Mouse (Mus musculus): ENCODE results near the gene Efcab12.

Efcab12 gene

DNA sequence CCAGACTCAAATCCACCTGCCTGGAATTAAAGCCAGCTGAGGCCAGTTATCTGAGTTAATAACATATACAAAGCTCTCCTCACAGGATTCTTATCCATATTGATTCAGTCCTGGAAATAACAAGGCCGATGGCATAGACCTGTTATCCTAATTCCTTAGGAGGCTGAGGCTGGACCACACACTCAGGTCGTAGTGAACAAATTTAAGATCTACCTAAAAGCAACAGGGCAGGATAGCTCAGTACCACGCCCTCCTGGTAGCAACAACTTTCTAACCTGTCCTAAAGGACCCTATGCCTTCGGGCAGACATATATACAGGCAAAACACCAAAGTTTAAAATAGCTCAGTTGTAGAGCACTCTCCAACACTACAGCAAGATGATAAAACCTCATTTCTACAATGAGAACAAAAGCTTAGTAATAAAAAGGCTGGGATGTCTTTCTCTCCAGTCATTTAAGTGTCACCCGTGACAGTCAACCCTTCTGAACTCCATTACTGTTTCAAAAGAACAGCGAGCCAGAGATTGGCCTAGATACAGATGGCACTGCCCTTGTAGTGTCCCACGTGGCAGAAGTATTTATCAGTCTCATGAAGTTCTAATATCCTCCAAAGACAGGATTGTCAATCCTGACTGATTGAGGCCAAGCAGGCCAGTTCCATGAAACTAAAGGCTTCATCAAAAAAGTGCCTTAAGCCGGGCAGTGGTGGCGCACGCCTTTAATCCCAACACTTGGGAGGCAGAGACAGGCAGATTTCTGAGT lies 33.6 kb downstream of the Efcab12 start:
- in situ Hi-C loops (cut with MboI; ENCODE audit: low pct_unique_long_range_greater_than_20kb in 1 of 2, low sequenced_read_pairs in 2 of 2, unreplicated experiment in 1 of 2): no loop called here

DNA sequence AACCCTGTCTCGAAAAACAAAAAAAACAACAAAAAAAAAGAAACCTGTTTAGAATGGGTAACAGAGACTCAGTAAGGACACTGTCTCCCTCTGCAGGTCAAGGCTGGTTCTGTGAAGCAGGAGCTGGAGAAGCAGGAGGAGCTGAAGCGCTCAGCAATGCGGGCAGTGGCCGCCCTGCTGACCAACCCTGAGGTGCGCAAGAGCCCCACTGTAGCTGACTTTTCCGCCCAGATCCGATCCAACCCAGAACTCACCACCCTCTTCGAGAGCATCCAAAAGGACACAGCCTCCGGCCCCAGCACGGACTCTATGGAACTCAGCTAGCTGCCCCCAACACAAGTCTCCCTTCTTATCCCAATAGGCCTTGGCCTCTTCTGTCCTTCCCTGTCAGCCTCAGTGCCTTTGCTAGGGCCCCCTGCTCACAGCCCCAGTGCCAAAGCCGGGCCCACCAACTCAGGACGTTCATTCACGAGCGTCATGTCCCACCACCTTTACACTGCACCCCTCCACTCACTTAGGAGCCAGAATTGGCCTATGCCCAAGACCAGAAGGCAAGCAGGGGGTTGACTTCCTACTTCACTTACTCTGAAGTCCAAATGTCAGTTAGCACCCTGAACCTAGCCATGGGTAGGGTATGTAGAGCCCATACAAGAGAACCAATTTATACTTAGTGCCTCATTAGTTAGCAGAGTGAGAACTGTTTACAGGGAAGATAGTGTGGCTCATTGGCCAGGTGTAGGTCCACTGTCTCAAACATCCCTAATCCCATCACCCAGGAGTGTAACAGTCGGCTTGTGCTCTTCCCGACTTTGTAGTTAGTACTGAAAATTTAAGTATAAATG lies 34.5 kb downstream of the Efcab12 start:
- in situ Hi-C loops (cut with MboI; ENCODE audit: low pct_unique_long_range_greater_than_20kb in 1 of 2, low sequenced_read_pairs in 2 of 2, unreplicated experiment in 1 of 2): no loop called here

DNA sequence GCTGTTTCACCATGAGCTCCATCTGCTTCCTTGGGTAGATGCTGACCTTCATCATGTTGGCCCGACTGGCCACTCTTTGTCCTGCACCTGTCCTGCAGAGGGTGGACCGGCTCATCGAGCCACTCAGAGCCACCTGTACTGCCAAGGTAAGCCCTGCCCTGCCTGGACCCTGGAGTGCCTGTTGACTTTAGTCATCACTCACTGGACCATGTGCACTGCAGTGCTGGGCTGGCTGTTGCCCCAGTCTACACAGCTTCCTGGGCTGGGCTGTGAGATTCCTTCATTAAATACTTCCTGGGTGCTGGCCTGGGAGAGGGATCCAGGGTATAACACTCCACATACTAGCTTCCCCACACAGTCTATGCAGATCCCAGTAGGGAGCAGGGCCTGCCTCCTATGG lies 36.4 kb downstream of the Efcab12 start:
- in situ Hi-C loops (cut with MboI; ENCODE audit: low pct_unique_long_range_greater_than_20kb in 1 of 2, low sequenced_read_pairs in 2 of 2, unreplicated experiment in 1 of 2): no loop called here

DNA sequence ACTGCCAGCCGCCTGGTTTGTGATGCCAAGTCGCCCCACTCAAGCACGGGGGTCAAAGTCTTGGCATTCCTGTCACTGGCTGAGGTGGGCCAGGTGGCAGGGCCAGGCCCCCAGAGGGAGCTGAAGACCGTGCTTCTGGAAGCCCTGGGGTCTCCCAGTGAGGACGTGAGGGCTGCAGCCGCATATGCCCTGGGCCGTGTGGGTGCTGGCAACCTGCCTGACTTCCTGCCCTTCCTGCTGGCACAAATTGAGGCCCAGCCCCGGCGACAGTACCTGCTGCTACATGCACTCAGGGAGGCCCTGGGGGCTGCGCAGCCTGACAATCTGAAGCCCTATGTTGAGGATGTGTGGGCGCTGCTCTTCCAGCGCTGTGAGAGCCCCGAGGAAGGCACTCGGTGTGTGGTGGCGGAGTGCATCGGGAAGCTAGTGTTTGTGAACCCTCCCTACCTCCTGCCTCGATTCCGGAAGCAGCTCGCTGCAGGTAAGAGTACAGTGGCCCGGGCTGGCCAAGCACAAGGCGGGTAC lies 45.5 kb downstream of the Efcab12 start:
- in situ Hi-C loops (cut with MboI; ENCODE audit: low pct_unique_long_range_greater_than_20kb in 1 of 2, low sequenced_read_pairs in 2 of 2, unreplicated experiment in 1 of 2): no loop called here

DNA sequence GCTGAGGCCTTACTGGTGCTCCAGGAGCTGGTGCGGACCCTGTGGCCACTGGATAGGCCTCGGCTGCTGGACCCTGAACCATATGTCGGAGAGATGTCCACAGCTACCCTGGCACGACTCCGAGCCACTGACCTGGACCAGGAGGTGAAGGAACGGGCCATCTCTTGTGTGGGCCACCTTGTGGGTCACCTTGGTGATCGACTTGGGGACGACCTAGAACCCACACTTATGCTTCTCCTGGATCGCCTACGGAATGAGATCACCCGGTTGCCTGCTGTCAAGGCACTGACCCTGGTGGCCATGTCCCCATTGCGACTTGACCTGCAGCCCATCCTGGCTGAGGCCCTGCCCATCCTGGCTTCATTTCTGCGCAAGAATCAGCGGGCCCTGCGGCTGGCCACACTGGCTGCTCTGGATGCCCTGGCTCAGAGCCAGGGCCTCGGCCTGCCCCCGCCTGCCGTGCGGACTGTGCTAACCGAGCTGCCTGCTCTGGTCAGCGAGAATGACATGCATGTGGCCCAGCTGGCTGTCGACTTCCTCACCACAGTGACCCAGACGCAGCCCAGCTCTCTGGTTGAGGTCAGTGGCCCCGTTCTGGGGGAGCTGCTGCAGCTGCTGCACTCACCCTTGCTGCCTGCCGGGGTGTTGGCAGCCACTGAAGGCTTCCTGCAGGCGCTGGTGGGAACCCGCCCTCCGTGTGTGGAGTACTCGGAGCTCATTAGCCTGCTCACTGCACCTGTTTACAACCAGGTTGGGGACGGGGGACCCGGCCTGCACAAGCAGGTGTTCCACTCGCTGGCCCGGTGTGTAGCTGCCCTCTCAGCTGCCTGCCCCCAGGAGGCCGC lies 46.1 kb downstream of the Efcab12 start:
- in situ Hi-C loops (cut with MboI; ENCODE audit: low pct_unique_long_range_greater_than_20kb in 1 of 2, low sequenced_read_pairs in 2 of 2, unreplicated experiment in 1 of 2): no loop called here

DNA sequence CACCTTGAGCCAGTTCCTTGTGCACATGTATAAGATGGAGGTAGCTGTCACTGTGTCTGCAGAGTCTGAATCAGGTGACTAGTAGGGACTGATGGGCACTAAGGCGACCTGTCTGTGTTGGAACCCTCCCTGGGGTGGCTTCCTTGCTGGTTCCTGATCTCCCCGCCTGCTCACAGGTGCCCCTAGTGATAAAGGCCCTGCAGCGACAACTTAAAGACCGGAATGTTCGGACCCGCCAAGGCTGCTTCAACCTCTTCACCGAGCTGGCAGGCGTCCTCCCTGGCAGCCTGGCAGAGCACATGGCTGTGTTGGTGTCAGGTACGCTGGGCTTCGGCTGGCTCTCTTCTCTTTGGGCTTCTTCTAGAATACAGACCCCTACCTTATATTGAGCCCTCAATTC lies 47.2 kb downstream of the Efcab12 start:
- in situ Hi-C loops (cut with MboI; ENCODE audit: low pct_unique_long_range_greater_than_20kb in 1 of 2, low sequenced_read_pairs in 2 of 2, unreplicated experiment in 1 of 2): no loop called here

DNA sequence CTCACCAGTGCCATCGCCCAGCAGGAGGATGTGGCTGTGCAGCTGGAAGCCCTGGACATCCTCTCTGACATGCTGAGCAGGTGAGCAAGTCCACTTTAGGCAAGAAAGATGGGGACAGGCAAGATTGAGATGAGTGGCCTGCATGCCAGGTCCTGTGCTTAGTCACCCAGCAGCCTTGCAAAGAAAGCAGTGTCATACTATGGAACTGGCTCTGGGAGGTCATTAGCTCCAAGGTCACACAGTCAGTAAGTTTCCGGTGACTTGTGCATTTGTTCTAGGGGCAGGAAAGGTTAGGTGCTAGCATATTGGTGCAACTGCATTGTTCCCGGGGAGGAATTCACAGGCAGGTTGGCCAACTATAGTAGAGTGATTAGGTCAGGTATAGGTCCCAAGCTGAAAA lies 55.4 kb downstream of the Efcab12 start:
- in situ Hi-C loops (cut with MboI; ENCODE audit: low pct_unique_long_range_greater_than_20kb in 1 of 2, low sequenced_read_pairs in 2 of 2, unreplicated experiment in 1 of 2): loop anchor here in 1 of 2 experiments (10.0 kb wide), 1 partner anchor 158 kb away; no protein-coding TSS in a partner anchor

DNA sequence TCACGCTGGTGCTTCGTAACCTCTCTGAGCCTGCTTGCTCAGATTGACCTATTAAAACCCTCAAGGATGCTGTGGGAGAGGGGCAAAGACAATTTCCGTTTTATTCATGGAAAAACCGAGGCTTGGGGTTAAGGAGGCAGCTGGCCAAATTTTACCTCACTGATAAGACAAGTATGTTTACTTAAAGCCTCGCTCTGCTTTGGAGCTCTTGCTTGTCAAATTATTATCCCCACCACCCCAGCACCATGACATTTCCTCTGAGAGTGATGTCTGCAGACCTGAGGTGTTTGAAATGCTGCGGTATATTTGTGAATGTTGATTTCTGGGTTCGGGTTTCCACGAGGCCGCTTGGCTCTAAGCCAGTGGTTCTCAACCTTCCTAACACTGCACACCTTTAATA lies 61.8 kb downstream of the Efcab12 start:
- in situ Hi-C loops (cut with MboI; ENCODE audit: low pct_unique_long_range_greater_than_20kb in 1 of 2, low sequenced_read_pairs in 2 of 2, unreplicated experiment in 1 of 2): no loop called here

DNA sequence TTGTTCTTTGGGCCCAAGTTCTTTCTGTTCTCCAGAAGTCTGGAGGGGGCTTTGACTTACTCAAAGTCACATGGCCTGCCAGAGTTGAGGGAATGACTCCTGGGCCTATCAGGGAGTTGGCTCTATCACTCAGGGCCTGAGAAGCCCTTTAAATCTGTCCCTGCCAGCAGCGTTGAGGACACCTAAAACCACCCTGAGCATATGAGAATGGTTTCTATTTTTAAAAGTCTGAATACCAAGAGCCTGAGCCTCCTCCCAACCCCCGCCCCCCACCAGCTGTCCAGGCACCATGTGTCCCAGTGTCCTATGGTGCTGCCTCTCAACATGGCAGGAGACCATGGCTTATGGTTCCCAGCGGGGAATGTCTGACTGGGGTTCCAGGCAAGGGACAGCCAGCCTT lies 62.4 kb downstream of the Efcab12 start:
- in situ Hi-C loops (cut with MboI; ENCODE audit: low pct_unique_long_range_greater_than_20kb in 1 of 2, low sequenced_read_pairs in 2 of 2, unreplicated experiment in 1 of 2): no loop called here

DNA sequence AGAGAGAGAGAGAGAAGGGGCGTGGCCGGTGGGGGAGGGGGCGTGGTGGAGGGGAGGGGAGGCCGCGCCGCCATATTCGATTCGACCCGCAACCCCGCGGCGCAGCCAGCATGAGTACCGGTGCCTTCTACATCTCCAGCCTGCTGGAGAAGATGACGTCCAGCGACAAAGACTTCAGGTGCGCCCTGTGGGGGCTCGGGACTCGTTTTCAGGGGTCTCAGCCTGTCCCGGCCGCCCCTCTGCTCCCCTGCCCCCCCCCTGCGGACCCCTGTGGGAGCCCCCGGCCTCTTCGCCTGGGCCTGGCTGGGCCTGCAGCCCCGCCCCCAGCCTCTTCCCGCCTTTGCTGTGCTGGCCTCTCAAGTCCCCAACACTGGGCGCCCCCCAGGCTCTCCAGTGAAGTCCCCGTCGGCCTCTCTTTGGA lies 63.7 kb downstream of the Efcab12 start, which contains the start of gene Cand2:
Gene Cand2 (plus strand): TSS at position 38 of the 421 bp plus-strand sequence.
- in situ Hi-C loops (cut with MboI; ENCODE audit: low pct_unique_long_range_greater_than_20kb in 1 of 2, low sequenced_read_pairs in 2 of 2, unreplicated experiment in 1 of 2): no loop called here

DNA sequence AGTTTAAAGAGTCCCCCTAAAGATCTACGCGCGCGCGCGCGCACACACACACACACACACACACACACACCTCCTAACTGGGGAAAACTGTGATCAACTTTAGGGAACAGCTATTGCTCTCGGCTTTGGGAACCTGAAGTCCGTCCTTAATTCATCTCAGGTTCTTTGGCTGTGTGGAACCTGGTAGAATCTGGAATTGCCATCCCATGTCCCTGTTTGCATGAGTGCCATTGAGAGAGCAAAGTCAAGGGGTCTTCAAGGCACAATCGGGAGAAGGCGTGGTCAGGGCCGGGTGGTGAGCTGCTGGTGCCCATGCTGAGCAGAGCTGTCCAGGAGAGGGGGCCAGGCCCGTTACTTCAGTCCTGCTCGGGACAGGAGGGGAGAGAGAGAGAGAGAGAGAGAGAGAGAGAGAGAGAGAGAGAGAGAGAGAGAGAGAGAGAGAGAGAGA lies 64.2 kb downstream of the Efcab12 start:
- in situ Hi-C loops (cut with MboI; ENCODE audit: low pct_unique_long_range_greater_than_20kb in 1 of 2, low sequenced_read_pairs in 2 of 2, unreplicated experiment in 1 of 2): no loop called here

DNA sequence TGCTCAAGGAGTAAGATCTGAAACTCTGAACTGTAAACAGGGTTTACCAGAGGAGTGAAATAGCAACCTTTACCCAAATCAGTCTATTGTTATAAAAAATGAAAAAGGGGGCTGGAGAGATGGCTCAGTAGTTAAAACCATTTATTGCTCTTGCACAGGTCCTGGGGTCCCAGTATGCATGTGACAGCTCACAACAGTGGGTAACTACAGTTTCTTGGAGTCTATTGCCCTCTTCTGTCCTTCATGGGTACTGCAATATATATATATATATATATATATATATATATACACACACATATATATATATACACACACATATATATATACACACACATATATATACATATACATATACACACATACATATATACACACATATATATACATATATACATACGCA lies 65.6 kb downstream of the Efcab12 start:
- in situ Hi-C loops (cut with MboI; ENCODE audit: low pct_unique_long_range_greater_than_20kb in 1 of 2, low sequenced_read_pairs in 2 of 2, unreplicated experiment in 1 of 2): no loop called here

DNA sequence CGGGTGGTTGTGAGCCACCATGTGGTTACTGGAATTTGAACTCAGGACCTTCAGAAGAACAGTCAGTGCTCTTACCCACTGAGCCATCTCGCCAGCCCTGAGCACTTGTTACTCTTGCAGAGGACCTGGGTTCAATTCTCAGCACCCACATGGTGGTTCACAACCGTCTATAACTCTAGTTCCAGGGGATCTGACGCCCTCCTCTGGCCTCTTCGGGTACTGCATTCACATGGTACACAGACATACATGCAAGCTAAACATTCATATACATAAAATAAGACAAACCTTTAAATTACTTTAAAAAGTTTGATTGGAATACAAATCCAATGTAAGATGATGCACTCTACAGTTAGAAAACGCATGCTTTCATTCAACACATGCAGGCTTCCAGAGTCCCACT lies 66.0 kb downstream of the Efcab12 start:
- in situ Hi-C loops (cut with MboI; ENCODE audit: low pct_unique_long_range_greater_than_20kb in 1 of 2, low sequenced_read_pairs in 2 of 2, unreplicated experiment in 1 of 2): no loop called here

DNA sequence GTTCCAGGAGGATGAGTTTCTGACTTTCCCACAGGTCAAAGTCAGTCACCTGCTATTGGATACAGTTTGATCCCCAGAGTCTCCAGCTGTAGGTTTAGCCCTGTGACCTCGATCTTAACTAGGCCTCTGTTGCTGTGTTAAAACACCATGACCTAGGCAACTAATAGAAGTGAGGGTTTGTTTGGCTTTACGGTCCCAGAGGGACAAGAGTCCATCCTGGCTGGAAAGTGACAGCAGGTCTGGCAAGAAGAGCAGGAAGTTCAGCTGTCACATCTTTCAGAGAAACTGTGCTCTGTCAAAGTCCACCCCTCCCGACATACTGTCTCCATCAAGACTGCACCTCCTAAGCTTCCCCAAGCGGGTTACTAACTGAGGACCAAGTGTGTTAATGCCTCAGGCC lies 67.4 kb downstream of the Efcab12 start:
- in situ Hi-C loops (cut with MboI; ENCODE audit: low pct_unique_long_range_greater_than_20kb in 1 of 2, low sequenced_read_pairs in 2 of 2, unreplicated experiment in 1 of 2): no loop called here

DNA sequence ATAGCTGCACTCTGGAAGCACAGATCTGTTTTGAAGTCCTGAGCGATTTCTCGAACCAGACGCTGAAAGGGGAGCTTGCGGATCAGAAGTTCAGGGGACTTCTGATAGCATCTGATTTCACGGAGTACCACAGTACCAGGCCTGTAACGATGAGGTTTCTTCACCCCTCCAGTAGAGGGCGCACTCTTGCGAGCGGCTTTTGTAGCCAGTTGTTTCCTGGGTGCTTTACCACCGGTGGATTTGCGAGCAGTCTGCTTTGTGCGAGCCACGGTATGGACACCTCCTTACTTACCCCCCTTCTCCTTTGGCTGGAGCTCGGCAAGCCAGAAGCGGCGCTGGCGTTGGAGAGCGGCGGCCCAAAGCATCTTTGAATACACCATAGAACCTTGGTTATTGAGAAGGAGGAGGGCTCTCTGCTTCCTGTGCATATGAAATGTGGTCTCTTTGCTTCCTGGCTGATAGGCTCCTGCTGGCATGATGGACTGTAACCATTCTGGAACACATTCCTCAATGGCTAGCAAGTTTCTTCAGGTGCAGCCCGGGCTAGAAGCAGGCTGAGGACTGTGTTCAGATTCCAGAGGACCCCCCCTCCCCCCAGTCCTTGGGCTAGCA lies 68.0 kb downstream of the Efcab12 start:
- in situ Hi-C loops (cut with MboI; ENCODE audit: low pct_unique_long_range_greater_than_20kb in 1 of 2, low sequenced_read_pairs in 2 of 2, unreplicated experiment in 1 of 2): no loop called here

DNA sequence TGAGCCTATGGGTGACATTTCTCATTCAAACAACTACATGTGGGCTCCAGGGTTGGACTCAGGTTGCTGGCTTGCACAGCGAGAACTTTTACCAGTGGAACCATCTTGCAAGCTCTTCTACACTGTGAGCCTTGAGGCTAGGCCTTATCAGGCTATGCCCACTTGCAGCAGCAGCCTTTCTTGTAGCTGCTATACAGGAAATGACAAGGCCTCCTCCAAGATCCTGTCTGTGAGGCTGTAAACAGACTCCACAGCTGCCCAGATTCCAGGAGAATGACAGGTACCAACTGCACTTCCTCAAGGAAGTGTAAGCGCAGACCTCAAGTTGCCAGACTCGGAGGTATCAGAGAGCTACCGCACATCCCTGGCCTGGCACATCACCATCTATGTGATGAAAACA lies 70.0 kb downstream of the Efcab12 start:
- in situ Hi-C loops (cut with MboI; ENCODE audit: low pct_unique_long_range_greater_than_20kb in 1 of 2, low sequenced_read_pairs in 2 of 2, unreplicated experiment in 1 of 2): loop anchor here in 1 of 2 experiments (10.0 kb wide), 1 partner anchor 153 kb away; no protein-coding TSS in a partner anchor

DNA sequence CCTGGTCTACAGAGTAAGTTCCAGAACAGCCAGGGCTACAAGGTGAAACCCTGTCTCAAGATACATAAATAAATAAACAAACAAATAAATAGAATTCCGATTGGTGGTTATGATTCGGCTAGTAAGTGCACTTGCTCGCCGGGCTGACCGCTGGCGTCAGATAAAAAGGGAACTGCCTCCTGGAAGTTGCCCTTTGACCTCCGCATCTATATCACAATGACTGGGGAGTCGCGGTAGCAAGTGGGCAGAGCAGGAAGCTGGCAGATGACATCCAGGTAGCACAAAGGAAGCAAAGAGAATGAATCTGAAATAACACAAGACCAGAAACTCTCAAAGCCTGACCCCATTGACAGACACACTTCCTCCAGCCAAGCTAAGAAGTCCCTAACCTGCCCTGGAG lies 70.9 kb downstream of the Efcab12 start:
- in situ Hi-C loops (cut with MboI; ENCODE audit: low pct_unique_long_range_greater_than_20kb in 1 of 2, low sequenced_read_pairs in 2 of 2, unreplicated experiment in 1 of 2): loop anchor here in 1 of 2 experiments (10.0 kb wide), 1 partner anchor 153 kb away; no protein-coding TSS in a partner anchor

DNA sequence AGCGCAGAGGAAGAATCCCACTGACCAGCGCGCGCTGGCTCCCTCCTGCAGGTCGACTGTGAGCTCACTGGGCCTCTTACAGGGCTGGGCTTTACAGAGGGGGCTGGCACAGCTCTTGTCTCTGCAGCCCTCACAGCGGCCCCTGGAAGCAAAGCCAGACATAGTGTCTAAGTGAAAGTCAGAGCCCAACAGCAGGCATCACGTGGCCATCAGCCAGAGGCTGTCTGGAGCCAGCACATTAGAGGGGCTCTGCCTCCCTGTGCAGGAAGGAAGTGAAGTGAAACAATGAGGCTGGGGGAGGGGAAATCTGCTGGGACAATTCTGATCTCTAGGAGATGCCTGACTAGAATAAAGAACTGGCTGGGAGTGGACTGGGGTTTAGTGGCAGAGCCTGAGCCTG lies 74.0 kb downstream of the Efcab12 start:
- in situ Hi-C loops (cut with MboI; ENCODE audit: low pct_unique_long_range_greater_than_20kb in 1 of 2, low sequenced_read_pairs in 2 of 2, unreplicated experiment in 1 of 2): loop anchor here in 1 of 2 experiments (10.0 kb wide), 1 partner anchor 149 kb away; no protein-coding TSS in a partner anchor
